Mouse (Mus musculus) liver, embryonic 13.5 days (tissue): ENCODE measurements at regions not wholly inside any gene's neighbourhood (a gene's known extent, or its start where the extent isn't known, plus 50 kb on each side); places are given as distances from the start of the nearest gene placed in this dataset.

Experiments used
- ATAC-seq: fragments of 200-750 bp; cut with Nextera tagmentation; 2 replicates; pipeline ENCODE4 v1.8.0; 2017; ENCODE audit warnings: low read depth, mild to moderate bottlenecking, moderate number of reproducible peaks, moderate library complexity
- DNase-seq: peaks from one replicate; pipeline ENCODE4 v3.0.0; 2022
- H3K27ac ChIP-seq: fragments of 300-500 bp; sonication (generic); 2 replicates; pipeline ENCODE4 v1.5.1; 2015; ENCODE audit warnings: moderate library complexity, mild to moderate bottlenecking, inconsistent platforms
- H3K27me3 ChIP-seq: fragments of 300-500 bp; sonication (generic); 2 replicates; pipeline ENCODE4 v1.6.1; 2015; ENCODE audit warnings: mild to moderate bottlenecking, inconsistent platforms
- H3K36me3 ChIP-seq: fragments of 300-500 bp; sonication (generic); 2 replicates; pipeline ENCODE4 v1.6.1; 2015; ENCODE audit warnings: mild to moderate bottlenecking, inconsistent platforms
- H3K4me1 ChIP-seq: fragments of 300-500 bp; sonication (generic); replicated peaks from 2 replicates; pipeline ENCODE4 v1.6.1; 2015; ENCODE audit warnings: inconsistent platforms
- H3K4me2 ChIP-seq: fragments of 300-500 bp; sonication (generic); 2 replicates; pipeline ENCODE4 v1.6.1; 2015; ENCODE audit warnings: inconsistent platforms, mild to moderate bottlenecking, moderate library complexity
- H3K4me3 ChIP-seq: fragments of 300-500 bp; sonication (generic); replicated peaks from 2 replicates; pipeline ENCODE4 v1.5.1; 2015; ENCODE audit warnings: mild to moderate bottlenecking, inconsistent platforms
- H3K9ac ChIP-seq: fragments of 300-500 bp; sonication (generic); 2 replicates; pipeline ENCODE4 v1.6.1; 2015; ENCODE audit warnings: mild to moderate bottlenecking, inconsistent platforms
- H3K9me3 ChIP-seq: fragments of 300-500 bp; sonication (generic); replicated peaks from 2 replicates; pipeline ENCODE4 v1.6.1; 2016; ENCODE audit warnings: inconsistent platforms
- WGBS: fragments of 180-500 bp; shearing (Covaris S2); methylation state at CpG from one replicate; pipeline ENCODE4 v1.1.7; 2015; ENCODE audit not compliant: insufficient replicate concordance; 5-methylcytosine and 5-hydroxymethylcytosine counted together

GRCm38 (mm10) chr1:90471806-90472205 lies 131.0 kb upstream of the Cops8 start:
- DNase-seq, result no peak
- no peak overlapping the region for H3K9ac ChIP-seq
- no peaks in the 10 kb centered on the region for H3K27me3 ChIP-seq
- no peak overlapping the region for H3K4me2 ChIP-seq
- H3K4me1 ChIP-seq, result no peaks in the 10 kb centered on the region
- no peak overlapping the region for H3K4me3 ChIP-seq
- no peaks in the 10 kb centered on the region for H3K36me3 ChIP-seq
- WGBS, result 74% methylated on average over 13 of the region's 13 CpGs
- H3K27ac ChIP-seq, result no peak overlapping the region
- no peaks in the 10 kb centered on the region for H3K9me3 ChIP-seq
- ATAC-seq, result no peak

DNA sequence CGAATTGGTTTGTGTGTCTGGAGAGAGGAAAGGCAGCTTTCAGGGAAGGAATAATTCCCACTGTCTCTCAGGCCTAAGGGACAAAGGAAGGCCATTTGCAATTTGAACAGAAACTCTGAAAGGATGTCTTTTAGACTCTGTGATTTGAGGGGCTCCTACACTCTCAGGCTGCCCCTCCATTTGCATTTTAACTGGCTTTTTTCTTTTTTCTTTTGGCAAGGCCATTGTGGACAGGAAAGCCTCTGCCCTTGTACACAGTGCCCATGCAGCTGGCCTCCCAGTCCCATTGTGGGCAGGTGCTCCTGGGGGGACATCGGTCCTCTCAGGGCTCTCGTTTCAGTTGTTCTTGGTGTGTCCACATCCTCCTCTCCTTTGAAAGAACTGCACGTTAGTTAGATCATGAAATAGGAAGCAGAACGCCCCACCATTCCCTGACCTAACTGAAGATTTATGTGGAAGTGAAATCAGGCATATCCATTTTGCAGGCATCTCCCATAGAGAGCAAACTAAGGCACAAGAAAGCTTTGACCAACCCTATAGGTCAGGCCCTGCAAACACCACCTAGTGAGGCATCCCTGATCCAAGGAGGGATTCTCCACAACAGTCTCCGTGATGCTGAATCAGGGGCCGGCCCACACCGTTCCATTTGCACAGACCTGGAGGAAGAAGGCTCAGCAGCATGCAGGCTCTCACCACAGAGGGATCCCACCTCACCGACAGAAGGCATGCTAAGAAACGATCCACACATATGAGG lies 127.5 kb upstream of the Cops8 start:
- DNase-seq (no peak), ATAC-seq (no peak)
- H3K9ac ChIP-seq, result no peak overlapping the region
- H3K4me1 ChIP-seq, result no peaks in the 10 kb centered on the region
- H3K36me3 ChIP-seq, result no peaks in the 10 kb centered on the region
- H3K27ac ChIP-seq, result no peak overlapping the region
- WGBS, result 71% methylated on average over 10 of the region's 10 CpGs
- no peaks in the 10 kb centered on the region for H3K27me3 ChIP-seq
- no peak overlapping the region for H3K4me3 ChIP-seq
- H3K4me2 ChIP-seq, result no peak overlapping the region
- no peaks in the 10 kb centered on the region for H3K9me3 ChIP-seq

GRCm38 (mm10) chr1:90476556-90477243 lies 126.1 kb upstream of the Cops8 start:
- no peak overlapping the region for H3K4me3 ChIP-seq
- no peaks in the 10 kb centered on the region for H3K27me3 ChIP-seq
- DNase-seq (no peak), ATAC-seq (no peak)
- no peaks in the 10 kb centered on the region for H3K9me3 ChIP-seq
- no peak overlapping the region for H3K9ac ChIP-seq
- H3K27ac ChIP-seq, result no peak overlapping the region
- 47% methylated on average over 9 of the region's 9 CpGs for WGBS
- H3K4me2 ChIP-seq, result no peak overlapping the region
- H3K4me1 ChIP-seq, result no peaks in the 10 kb centered on the region
- no peaks in the 10 kb centered on the region for H3K36me3 ChIP-seq

DNA sequence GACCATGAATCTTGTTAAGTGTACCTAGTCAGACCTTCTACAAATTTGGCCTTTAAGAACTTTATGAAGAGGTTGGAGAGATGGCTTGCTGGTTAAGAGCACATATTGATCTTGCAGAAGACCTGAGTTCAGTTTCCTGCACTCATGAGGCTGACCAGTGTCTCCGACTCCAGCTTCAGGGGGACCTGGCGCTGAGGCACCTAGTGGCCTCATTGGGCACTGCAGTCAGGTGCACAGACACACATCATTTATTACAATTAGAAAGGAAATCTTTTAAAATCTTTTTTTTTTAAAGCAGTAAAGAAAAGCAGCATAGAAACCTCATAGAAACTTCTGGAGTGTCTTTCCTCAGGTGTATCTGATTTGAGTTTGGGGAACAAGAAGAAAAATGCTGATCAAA lies 123.9 kb upstream of the Cops8 start:
- no peak overlapping the region for H3K4me3 ChIP-seq
- DNase-seq, result no peak
- no peaks in the 10 kb centered on the region for H3K36me3 ChIP-seq
- no peak for ATAC-seq
- 68% methylated on average over 2 of the region's 2 CpGs for WGBS
- no peaks in the 10 kb centered on the region for H3K4me1 ChIP-seq
- H3K9me3 ChIP-seq, result no peaks in the 10 kb centered on the region
- H3K27me3 ChIP-seq, result no peaks in the 10 kb centered on the region
- no peak overlapping the region for H3K27ac ChIP-seq
- H3K4me2 ChIP-seq, result no peak overlapping the region
- no peak overlapping the region for H3K9ac ChIP-seq

DNA sequence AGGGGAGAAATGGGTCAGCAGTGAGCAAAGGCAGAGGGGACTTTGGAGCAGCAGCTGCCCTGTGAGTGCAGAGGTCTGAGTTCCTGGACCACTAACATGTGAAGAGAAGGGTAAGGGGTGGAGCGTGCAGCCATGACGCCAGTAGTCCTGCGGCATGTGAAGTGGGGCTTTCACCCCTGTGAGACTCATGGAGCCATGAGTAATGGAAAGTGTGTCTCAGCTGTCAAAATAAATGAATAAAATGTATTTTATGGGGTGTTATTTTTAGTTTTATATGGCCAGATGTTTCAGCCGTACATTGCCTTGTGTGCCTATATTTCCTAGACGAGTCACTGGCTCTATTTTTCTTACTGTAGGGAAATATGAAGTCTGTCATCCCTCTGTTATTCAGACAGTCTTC lies 121.5 kb upstream of the Cops8 start:
- DNase-seq (no peak), ATAC-seq (no peak)
- H3K4me1 ChIP-seq, result no peaks in the 10 kb centered on the region
- H3K27ac ChIP-seq, result no peak overlapping the region
- no peaks in the 10 kb centered on the region for H3K27me3 ChIP-seq
- WGBS, result 77% methylated on average over 5 of the region's 5 CpGs
- H3K9me3 ChIP-seq, result no peaks in the 10 kb centered on the region
- no peak overlapping the region for H3K9ac ChIP-seq
- H3K36me3 ChIP-seq, result no peaks in the 10 kb centered on the region
- no peak overlapping the region for H3K4me2 ChIP-seq
- H3K4me3 ChIP-seq, result no peak overlapping the region

GRCm38 (mm10) chr1:90481708-90482107 lies 121.1 kb upstream of the Cops8 start:
- no peak overlapping the region for H3K9ac ChIP-seq
- H3K4me2 ChIP-seq, result no peak overlapping the region
- no peak for DNase-seq
- H3K4me1 ChIP-seq, result no peaks in the 10 kb centered on the region
- WGBS, result 53% methylated on average over 5 of the region's 5 CpGs
- no peaks in the 10 kb centered on the region for H3K36me3 ChIP-seq
- H3K9me3 ChIP-seq, result no peaks in the 10 kb centered on the region
- no peak overlapping the region for H3K4me3 ChIP-seq
- H3K27ac ChIP-seq, result no peak overlapping the region
- no peak for ATAC-seq
- no peaks in the 10 kb centered on the region for H3K27me3 ChIP-seq

- no peak for DNase-seq
- WGBS, result 64% methylated on average over 11 of the region's 11 CpGs
Observed at GRCm38 (mm10) chr1:90486349-90486839, 116.4 kb upstream of the Cops8 start.

DNA sequence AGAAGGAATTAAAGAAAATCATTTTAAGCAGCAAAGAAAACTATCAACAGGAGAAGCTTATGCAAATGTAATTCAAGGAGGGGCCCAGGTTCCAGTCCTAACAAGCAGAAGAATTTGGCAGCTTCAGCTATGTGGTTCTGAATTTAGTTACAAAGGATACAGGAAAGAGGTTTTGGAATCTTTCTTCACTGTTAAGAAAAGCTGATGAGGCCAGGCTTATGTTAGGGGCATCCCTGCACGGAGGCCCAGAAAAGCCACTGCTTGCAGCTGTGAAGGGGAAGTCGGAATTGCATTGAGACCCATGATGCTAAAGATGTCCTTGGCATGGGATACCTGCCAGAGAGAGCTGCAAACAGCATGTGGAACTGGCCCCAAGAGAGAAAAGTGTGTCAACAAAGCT lies 114.9 kb upstream of the Cops8 start:
- whole genome bisulfite sequencing, result 47% methylated on average over 2 of the region's 2 CpGs
- no peak overlapping the region for H3K27ac ChIP-seq
- H3K4me3 ChIP-seq, result no peak overlapping the region
- H3K9me3 ChIP-seq, result no peaks in the 10 kb centered on the region
- H3K9ac ChIP-seq, result no peak overlapping the region
- H3K36me3 ChIP-seq, result no peaks in the 10 kb centered on the region
- no peaks in the 10 kb centered on the region; the same call in 1 of the 2 replicates for H3K4me1 ChIP-seq
- no peak for ATAC-seq
- DNase-seq, result no peak
- no peaks in the 10 kb centered on the region for H3K27me3 ChIP-seq
- no peak overlapping the region for H3K4me2 ChIP-seq

More at GRCm38 (mm10) chr1:90486349-90486839, 116.4 kb upstream of the Cops8 start:
- Histone ChIP-seq H3K9ac (no peak overlapping the region), H3K4me3 (no peak overlapping the region), H3K27ac (no peak overlapping the region), H3K4me2 (no peak overlapping the region), H3K36me3 (no peaks in the 10 kb centered on the region), H3K4me1 (no peaks in the 10 kb centered on the region; the same call in 1 of the 2 replicates), H3K27me3 (no peaks in the 10 kb centered on the region), H3K9me3 (no peaks in the 10 kb centered on the region)
- no peak for ATAC-seq

DNA sequence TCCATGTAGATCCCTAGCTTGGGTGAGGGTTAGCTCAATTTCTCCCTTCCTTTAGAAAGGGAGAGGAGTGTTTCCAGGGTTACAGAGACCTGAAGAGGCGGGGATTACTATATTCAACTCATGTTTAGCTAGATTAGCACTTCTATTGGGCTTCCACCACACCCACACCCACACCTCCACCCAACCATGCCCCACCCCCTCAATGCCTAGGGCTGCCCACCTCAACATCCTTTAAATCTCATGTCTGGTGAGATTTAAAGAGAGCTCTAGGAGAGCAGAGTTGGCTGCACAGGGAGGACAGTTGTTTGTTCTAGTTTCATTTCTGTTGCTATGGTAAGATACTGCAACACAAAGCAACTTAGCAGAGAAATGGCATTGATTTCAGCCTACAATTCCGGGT lies 113.8 kb upstream of the Cops8 start:
- no peak for DNase-seq
- Histone ChIP-seq H3K4me2 (no peak overlapping the region), H3K27me3 (no peaks in the 10 kb centered on the region), H3K27ac (no peak overlapping the region), H3K4me3 (no peak overlapping the region), H3K9me3 (no peaks in the 10 kb centered on the region), H3K9ac (no peak overlapping the region), H3K36me3 (no peaks in the 10 kb centered on the region), H3K4me1 (no peaks in the 10 kb centered on the region; the same call in 1 of the 2 replicates)
- 56% methylated on average over 2 of the region's 2 CpGs for WGBS
- no peak for ATAC-seq

DNA sequence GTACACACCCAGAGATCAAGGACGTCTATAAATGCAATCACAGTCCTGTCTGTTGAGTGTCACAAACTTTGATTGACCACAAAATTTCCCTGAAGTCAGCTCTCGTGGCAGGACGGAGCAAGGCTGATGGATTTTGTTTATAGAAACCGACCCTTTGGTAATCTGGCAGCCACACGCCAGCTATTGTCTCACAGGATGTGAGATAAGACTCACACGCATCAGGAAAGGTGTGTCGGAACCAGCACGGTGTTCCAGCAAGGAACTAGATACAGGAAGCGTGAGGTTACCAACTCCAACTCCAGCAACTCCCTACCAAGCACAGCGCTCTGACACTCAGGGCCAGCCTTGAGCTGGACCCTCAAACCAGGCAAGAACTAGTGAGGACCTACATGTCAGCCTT lies 112.4 kb upstream of the Cops8 start:
- no peaks in the 10 kb centered on the region for H3K27me3 ChIP-seq
- ATAC-seq (no peak), DNase-seq (no peak)
- no peak overlapping the region for H3K9ac ChIP-seq
- no peaks in the 10 kb centered on the region; the same call in 1 of the 2 replicates for H3K4me1 ChIP-seq
- H3K9me3 ChIP-seq, result no peaks in the 10 kb centered on the region
- no peaks in the 10 kb centered on the region for H3K36me3 ChIP-seq
- no peak overlapping the region for H3K27ac ChIP-seq
- no peak overlapping the region for H3K4me3 ChIP-seq
- WGBS, result 24% methylated on average over 10 of the region's 10 CpGs
- H3K4me2 ChIP-seq, result no peak overlapping the region

DNA sequence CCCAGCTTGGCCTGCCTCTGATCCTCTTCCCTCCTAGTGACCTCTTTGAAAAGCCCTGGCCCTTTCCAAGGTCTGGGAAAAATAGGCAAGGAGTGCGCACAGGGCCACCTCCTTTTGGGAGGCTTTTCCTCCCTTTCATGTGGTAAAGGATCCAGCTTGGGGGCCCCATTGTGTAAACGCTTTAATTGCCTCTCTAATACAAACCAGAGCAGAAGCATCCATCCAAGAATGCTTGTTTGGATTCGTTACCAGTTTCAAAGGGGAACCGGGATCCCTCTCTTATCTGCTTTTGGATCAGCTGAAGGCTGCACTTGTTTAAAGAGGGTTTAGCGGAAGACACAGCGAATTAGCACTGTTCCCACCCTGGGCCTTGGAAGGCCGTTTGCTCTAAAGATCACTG lies 109.3 kb upstream of the Cops8 start:
- H3K4me1 ChIP-seq, result no peaks in the 10 kb centered on the region; the same call in 1 of the 2 replicates
- no peak overlapping the region for H3K4me3 ChIP-seq
- H3K36me3 ChIP-seq, result no peaks in the 10 kb centered on the region
- DNase-seq, result no peak
- H3K9me3 ChIP-seq, result no peaks in the 10 kb centered on the region
- no peak for ATAC-seq
- no peak overlapping the region for H3K27ac ChIP-seq
- H3K4me2 ChIP-seq, result no peak overlapping the region
- H3K27me3 ChIP-seq, result no peaks in the 10 kb centered on the region
- 26% methylated on average over 7 of the region's 7 CpGs for WGBS
- no peak overlapping the region for H3K9ac ChIP-seq

- no peak overlapping the region for H3K4me3 ChIP-seq
- no peak overlapping the region for H3K4me2 ChIP-seq
- no peak overlapping the region for H3K9ac ChIP-seq
- H3K9me3 ChIP-seq, result no peaks in the 10 kb centered on the region
- H3K4me1 ChIP-seq, result no peaks in the 10 kb centered on the region
- no peaks in the 10 kb centered on the region for H3K27me3 ChIP-seq
- H3K27ac ChIP-seq, result no peak overlapping the region
- WGBS, result 65% methylated on average over 9 of the region's 9 CpGs
- ATAC-seq (no peak), DNase-seq (no peak)
- no peaks in the 10 kb centered on the region for H3K36me3 ChIP-seq
Observed at GRCm38 (mm10) chr1:90495174-90495573, 107.6 kb upstream of the Cops8 start.
